Mouse (Mus musculus): ENCODE data around the gene Copb1.

The Copb1 gene

DNA sequence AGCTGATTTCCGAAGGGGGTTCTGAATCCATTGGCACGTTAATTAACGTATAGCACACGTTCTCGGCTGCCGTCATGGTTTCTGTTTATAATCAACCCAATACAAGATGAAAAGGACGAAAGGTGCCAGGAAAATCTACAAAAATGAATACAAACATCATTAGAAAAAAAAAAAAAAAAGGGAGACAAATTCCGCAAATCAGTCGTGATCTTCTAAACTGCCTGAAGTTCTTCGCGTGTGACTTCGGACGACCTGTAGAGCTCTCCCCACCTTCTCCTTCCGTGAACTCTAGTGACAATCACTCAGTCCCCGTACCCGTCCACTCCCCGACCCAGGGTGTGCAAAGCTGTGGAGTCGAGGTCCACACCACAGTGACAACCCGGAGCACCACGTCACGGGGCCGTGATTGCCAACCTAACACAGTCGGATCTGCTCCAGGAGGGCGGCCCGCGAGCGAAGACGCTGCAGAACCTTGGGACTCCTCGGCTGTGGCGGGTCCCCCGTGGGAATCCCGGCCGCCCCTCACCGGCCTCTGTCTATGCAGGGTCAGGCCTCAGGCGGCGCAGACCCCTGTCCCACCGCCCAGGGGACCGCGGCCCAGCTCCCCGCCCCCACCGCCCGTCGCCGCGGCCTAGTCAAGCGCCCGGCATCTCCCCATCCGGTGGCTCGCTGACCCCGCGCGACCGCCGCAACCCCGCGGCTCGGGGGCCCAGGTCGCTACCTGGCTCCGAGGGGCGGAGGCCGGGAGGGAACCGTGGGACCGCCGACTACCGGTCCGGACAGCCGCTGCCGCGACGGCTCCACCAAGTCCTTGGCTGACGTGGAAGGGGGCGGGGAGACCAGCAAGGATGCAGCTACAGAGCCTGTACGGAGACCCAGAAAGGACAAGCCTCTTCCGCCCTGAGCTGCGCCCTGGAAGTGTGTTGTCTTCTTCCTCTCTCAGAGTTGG is at the start of gene Copb1:
TSS of gene Copb1 (minus strand) at position 827 of the 949 bp plus-strand sequence.
- peak; percentile 90 for DNase-seq (ENCODE audit: low spot score)

GRCm38 (mm10) chr7:114301293-114301782 is 46.8 kb upstream of the Copb1 start:
- DNase-seq (ENCODE audit: low spot score): no peak

DNA sequence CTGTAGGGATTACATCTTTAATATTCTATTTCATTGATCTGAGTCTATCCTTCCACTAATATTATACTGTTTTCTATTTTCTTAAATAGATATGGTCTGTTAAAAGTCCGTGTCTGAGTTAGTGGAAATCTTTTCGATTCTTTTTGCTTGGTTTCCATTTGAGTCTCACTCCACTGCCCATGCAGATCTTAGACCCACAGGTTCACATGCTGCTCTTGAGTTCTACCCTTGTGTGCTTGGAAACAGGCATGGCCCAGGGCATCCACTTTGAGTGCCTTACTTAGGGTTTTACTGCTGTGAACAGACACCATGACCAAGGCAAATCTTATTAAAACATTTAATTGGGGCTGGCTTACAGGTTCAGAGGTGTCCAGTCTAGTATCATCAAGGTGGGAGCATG is 46.3 kb upstream of the Copb1 start:
- no peak for DNase-seq (ENCODE audit: low spot score)

DNA sequence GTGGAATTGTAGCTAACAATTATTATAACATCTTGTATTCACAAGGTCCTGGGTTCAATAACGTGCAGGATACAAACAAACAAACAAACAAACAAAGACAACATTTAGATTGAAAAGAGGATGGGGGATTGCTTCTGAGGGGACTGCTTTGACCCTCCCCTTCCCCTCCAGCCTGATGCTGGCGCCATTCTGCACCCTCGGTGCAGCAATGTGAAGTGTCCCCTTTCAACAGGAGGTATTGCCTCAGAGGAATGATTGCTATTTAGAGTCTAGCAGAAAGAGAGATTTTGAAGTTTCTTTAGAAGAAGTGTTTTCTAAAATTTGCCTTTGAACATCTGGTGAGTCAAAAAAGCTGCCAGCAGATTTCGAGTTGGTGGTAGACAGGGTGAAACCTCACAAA is 44.7 kb upstream of the Copb1 start:
- DNase-seq (ENCODE audit: low spot score): no peak

GRCm38 (mm10) chr7:114294698-114295097 is 40.2 kb upstream of the Copb1 start:
- no peak for DNase-seq (ENCODE audit: low spot score)

DNA sequence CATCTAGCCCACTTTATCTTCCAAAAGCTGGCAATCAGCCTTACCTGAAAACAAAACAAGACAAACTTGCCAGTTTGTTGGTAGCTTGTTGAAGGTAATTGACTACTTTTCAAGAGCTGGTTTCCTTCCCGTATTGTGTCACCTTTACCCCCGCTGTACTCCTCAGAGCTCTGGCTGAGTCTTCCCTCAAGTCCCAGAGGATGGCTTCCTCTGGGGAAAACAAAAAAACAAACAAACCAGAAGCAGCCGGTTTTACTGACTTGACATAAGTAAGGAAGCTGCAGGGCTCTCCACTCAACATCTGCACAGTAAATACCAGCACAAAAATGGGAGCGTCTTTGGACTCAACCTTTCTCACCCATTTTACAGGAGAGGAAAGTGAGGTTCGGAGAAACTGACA is 39.4 kb upstream of the Copb1 start:
- DNase-seq (ENCODE audit: low spot score): no peak

- DNase-seq (ENCODE audit: low spot score): peak; percentile 31
These were observed 38.0 kb upstream of the Copb1 start for GRCm38 (mm10) chr7:114292501-114292971.

GRCm38 (mm10) chr7:114291461-114292335 is 37.2 kb upstream of the Copb1 start:
- peak; percentile 33 for DNase-seq (ENCODE audit: low spot score)

- no peak for DNase-seq (ENCODE audit: low spot score)
These were observed 35.6 kb upstream of the Copb1 start for GRCm38 (mm10) chr7:114290078-114290506.

DNA sequence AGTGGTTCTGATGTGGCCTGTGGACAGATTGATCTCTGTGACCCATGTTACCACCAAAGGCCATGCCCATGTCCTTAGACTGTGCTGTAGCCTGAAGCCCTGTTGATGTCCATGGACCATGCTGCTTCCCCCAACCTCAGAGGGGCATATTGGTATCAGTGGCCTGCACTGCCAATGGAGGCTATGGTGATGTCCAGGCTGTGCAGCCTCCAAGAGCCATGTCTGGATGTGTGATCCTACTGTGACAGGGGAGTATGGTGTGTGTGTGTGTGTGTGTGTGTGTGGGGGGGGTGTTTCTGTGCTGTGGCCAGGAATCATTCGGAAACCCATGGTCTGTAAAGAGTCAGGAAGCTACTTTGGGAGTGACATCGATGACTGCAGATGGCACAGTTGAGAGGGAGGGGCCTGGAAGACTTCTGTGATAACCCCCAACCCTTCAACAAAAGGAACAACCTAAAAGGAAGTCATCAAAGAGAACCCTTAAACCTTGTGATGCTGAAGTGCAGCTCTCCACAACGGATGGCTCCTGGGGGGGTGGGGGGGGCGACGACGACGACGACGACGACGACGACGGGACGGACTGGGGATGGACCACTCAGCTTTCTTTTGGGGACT is 29.9 kb upstream of the Copb1 start:
- no peak for DNase-seq (ENCODE audit: low spot score)

DNA sequence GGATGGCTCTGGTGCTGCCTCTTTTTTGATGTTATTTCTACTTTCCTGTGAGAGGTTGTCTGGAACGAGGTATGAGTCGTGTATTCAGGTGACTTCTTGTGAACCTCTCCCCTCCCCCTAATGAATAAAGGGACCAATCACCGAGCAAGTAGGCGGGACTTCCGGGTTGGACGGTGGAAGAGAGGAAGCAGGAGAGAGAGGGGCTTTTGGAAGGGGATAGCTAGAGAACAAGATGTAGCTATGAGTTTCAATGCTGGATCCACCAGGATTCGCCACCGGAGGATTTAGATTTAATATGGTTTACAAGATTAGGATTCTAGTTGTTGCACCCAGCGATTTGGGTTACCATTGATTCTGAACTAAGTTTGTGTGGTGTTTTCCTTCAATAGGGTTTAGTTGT is 28.5 kb upstream of the Copb1 start:
- DNase-seq (ENCODE audit: low spot score): no peak

DNA sequence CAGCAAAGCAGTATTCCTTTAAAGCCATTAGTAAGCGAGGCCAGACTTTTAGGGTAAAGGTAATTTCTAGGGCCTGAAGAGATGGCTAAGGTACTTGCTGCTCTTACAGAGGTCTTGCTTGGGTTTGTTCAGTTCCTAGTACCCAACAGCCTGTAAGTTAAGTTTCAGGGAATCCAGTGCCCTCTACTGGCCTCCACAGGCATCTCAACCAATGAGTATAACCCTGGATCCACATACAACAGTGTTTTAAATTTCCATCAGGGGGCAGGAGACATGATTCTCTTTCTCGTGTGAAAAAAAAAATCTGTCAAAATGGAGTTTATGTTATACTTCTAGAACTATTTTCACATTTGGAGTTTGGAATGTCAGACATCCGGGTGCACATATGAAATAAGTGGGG is 27.2 kb upstream of the Copb1 start:
- DNase-seq (ENCODE audit: low spot score): peak; percentile 76

DNA sequence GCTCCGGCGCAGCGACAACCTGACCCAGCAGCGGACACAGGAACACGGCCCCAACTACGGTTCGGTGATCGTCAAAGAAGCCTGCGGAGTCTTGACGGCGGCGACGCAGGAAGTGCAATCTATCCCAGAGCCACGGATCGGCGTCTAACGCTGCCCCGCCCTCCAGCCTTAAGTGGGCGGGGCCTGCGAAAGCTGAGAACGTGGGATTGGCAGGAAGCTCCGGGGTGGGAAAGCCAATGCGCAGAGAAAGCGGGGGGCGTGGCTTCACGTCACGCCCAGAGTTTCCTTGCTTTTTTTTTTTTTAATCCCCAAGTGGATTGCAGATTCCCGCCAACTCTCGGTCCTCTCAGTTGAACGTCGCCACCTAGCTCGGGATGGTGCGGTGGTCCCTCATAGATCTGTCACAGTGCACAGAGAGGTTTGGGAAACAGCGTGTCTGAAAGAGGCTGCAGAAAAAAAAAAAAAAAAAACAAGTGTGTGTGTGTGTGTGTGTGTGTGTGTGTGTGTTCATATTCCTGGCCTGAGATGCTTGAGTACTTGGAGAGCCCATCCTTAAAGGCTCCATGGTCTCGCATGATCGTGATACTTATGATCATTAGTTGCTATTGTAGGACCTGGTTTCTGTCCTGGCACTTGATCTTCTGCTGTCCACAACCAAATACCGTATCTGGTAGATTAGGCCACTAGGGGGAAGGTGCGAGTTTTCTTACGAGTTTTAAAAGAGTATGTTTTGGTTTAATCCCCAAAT is 21.7 kb upstream of the Copb1 start, which contains the start of gene Psma1:
TSS of gene Psma1 (minus strand) at position 114 of the 748 bp plus-strand sequence.
- DNase-seq (ENCODE audit: low spot score): peak; percentile 99

GRCm38 (mm10) chr7:114275372-114276004 is 21.0 kb upstream of the Copb1 start:
- no peak for DNase-seq (ENCODE audit: low spot score)

DNA sequence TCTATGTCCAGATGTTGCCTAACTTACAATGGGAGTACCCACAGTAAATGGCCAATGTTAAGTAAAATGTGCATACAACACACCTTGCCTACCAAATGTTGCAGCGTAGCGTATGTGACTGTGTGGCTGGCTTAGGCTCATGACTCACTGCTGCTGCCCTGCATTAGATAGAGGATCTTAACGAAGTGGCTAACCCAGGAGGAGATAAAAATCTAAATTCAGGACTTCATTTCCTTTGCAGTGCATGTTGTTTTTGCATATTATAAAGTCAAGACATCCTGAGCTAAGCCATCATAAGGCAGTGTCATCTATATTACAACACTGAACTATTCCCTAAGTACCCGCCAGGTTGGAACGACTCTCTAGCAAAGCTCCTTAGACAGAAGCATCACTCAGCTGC is 13.9 kb upstream of the Copb1 start:
- DNase-seq (ENCODE audit: low spot score): no peak

DNA sequence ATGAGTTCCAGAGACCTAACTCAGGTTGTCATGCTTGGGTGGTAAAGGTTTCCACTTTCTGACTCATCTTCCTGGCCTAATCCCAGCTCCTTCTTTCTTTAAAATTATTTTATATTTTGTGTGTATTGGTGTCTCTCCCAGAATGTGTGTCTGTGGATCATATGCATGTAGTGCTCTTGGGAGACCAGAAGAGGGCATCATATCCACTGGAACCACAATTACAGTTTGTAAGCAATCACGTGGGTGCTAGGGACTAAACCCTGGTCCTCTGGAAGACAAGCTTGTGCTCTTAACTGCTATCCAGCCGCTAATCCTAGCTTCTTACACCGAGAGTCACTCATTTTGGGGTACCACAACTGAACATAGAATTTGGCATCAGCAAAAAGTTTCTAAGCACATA is 2.8 kb downstream of the Copb1 start:
- no peak for DNase-seq (ENCODE audit: low spot score)

- DNase-seq (ENCODE audit: low spot score): no peak
These were observed 20.5 kb downstream of the Copb1 start for GRCm38 (mm10) chr7:114233980-114234379.

DNA sequence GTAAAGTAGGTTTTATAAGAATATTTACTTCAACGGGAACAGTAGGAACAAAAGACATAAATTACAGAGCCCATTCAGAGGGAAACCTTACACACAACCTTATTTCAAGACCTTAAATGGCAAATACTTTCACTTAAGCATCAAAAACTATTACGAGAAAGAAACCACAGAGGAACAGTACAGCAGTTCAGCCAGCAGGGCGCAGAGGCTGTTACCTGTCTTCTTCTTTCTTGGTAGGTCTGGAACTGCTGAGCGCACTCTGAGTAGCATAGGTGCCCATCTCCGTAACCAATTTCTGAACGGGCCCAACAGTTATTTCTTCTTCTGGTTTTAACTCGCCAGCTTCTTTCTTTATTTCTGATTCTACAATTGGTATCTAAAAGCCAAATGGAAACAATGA is 21.5 kb downstream of the Copb1 start:
- DNase-seq (ENCODE audit: low spot score): no peak

GRCm38 (mm10) chr7:114231857-114232256 is 22.7 kb downstream of the Copb1 start:
- DNase-seq (ENCODE audit: low spot score): no peak

DNA sequence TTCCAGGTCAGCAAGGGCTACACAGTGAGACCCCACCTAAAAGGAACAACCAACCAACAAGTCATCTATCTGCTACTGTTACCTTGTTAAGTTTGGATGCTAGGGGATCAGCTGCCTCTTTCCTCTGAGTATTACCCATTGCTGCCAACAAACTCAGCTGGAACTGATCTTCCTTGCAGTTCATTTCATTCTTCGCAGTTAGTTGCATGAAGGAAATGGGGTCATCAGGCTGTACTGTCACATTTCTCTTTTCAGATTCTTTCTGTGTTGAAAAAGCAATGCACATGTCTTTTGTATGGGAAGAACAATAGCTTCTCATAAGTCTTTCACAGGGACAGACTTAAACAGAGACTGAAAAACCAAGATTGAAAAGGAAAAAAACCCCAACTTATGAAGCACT is 28.0 kb downstream of the Copb1 start:
- DNase-seq (ENCODE audit: low spot score): no peak

DNA sequence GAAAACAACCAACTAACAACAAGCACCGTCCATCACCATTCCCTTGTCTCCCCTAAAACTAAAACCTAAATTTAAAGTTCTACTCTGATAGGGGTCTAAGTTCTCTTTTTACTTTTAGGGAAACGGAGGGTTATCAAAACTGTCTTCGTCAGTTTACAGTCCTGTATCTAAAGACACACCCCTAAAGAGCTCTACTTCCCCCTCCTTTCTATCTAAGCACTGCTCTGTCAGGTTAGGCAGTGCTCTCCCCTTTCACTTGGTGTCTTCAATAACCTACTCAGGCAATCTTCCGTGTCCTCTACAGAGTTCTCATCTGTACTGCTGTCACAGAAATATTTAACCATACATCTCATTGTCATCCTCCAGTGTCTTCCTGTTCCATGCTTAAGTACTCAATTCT is 34.1 kb downstream of the Copb1 start:
- no peak for DNase-seq (ENCODE audit: low spot score)
